Mouse (Mus musculus) small intestine, adult 2 months (tissue): ENCODE measurements around the gene Uaca. TPM values are rescaled to one million over a fixed set of nuclear protein-coding genes. Genes with fewer than 3 reads are reported as not detected.

Source experiments
- H3K27ac ChIP-seq: fragments of 200-500 bp; 2 replicates; pipeline ENCODE4 v1.5.1; 2012; ENCODE audit warnings: low read depth, low read length, control low read depth, inconsistent platforms; ENCODE audit not compliant: insufficient read depth
- H3K27me3 ChIP-seq: fragments of 200-500 bp; 2 replicates; pipeline ENCODE4 v1.6.1; 2012; ENCODE audit warnings: mild to moderate bottlenecking, moderate library complexity, low read length, inconsistent platforms; ENCODE audit not compliant: control insufficient read depth, insufficient read depth
- H3K36me3 ChIP-seq: fragments of 200-500 bp; 2 replicates; pipeline ENCODE4 v1.6.1; 2012; ENCODE audit warnings: mild to moderate bottlenecking, low read length, control low read depth, inconsistent platforms; ENCODE audit not compliant: control insufficient read depth, insufficient read depth
- H3K4me1 ChIP-seq: fragments of 200-500 bp; 2 replicates; pipeline ENCODE4 v1.6.1; 2012; ENCODE audit warnings: low read length, inconsistent platforms, mixed read lengths; ENCODE audit not compliant: control insufficient read depth, insufficient read depth, insufficient read length
- H3K4me3 ChIP-seq: fragments of 200-500 bp; 2 replicates; pipeline ENCODE4 v1.5.1; 2012; ENCODE audit warnings: low read depth, mild to moderate bottlenecking, control low read depth, inconsistent platforms, low read length, moderate library complexity
- CTCF ChIP-seq: fragments of 200-500 bp; IDR thresholded peaks from 2 replicates; pipeline ENCODE4 v1.5.1; 2012; ENCODE audit warnings: low read depth, mild to moderate bottlenecking, control low read depth, inconsistent platforms, low read length, moderate library complexity, mixed read lengths; ENCODE audit not compliant: insufficient replicate concordance, insufficient read length; ENCODE audit errors: extremely low read depth
- POLR2A ChIP-seq: fragments of 200-500 bp; IDR thresholded peaks from 2 replicates; pipeline ENCODE4 v1.6.1; 2012; ENCODE audit warnings: low read depth, mild to moderate bottlenecking, control low read depth, inconsistent platforms, low read length, moderate library complexity
- WGBS: fragments of 180-500 bp; shearing (Covaris S2); methylation state at CpG from one replicate; pipeline ENCODE4 v1.1.7; 2018; 5-methylcytosine and 5-hydroxymethylcytosine counted together
- polyA plus RNA-seq: library from polyadenylated mRNA; depleted of rRNA; stranded (reverse); fragments of >200 nt; gene quantifications from 2 replicates; pipeline ENCODE4 v1.2.3, GENCODE M21; 2012

Gene Uaca
- polyA plus RNA-seq, 1 experiment: 23.3 TPM

GRCm38 (mm10) chr9:60790282-60790681 is 4.1 kb upstream of the Uaca start:
- TF ChIP-seq CTCF: no peak
- no peak for TF ChIP-seq POLR2A
- Histone ChIP-seq H3K27me3 (no peaks in the 10 kb centered on the region), H3K4me1 (peaks cover 3% of the 10 kb centered on the region; the same call in 1 of the 2 replicates), H3K27ac (no peak overlapping the region), H3K36me3 (no peaks in the 10 kb centered on the region), H3K4me3 (no peak overlapping the region)
- 85% methylated on average over 2 of the region's 2 CpGs for WGBS

GRCm38 (mm10) chr9:60794841-60795351 is 554 bp downstream of the Uaca start:
- Histone ChIP-seq H3K4me1 (peaks cover 14% of the 10 kb centered on the region; the same call in 1 of the 2 replicates), H3K4me3 (peak overlapping the region; percentile 94), H3K27ac (peak overlapping the region; percentile 90), H3K27me3 (no peaks in the 10 kb centered on the region), H3K36me3 (no peaks in the 10 kb centered on the region)
- 0 out of 2 replicates have a peak, but pooled peaks have one; percentile 16 for TF ChIP-seq POLR2A
- TF ChIP-seq CTCF: no peak
- under 1% methylated on average over 30 of the region's 30 CpGs for WGBS

- H3K27me3 ChIP-seq: no peaks in the 10 kb centered on the region
- TF ChIP-seq POLR2A (no peak), CTCF (no peak)
- H3K36me3 ChIP-seq: no peaks in the 10 kb centered on the region
- H3K4me3 ChIP-seq: peak overlapping the region; percentile 48
- WGBS: 25% methylated on average over 7 of the region's 7 CpGs
- peaks cover 18% of the 10 kb centered on the region; the same call in 1 of the 2 replicates for H3K4me1 ChIP-seq
- H3K27ac ChIP-seq: no peak overlapping the region
These were observed 1.7 kb downstream of the Uaca start for GRCm38 (mm10) chr9:60796076-60796475.

- Histone ChIP-seq H3K4me1 (peaks cover 20% of the 10 kb centered on the region), H3K27ac (no peak overlapping the region), H3K27me3 (no peaks in the 10 kb centered on the region), H3K36me3 (no peaks in the 10 kb centered on the region), H3K4me3 (0 out of 2 replicates have a peak overlapping the region, but pooled peaks have one; percentile 12)
- WGBS: 28% methylated on average over 6 of the region's 6 CpGs
- no peak for TF ChIP-seq POLR2A
These were observed 2.8 kb downstream of the Uaca start for GRCm38 (mm10) chr9:60797126-60797525.

- TF ChIP-seq POLR2A: no peak
- TF ChIP-seq CTCF: no peak
- H3K4me3 ChIP-seq: no peak overlapping the region
- peaks cover 21% of the 10 kb centered on the region for H3K4me1 ChIP-seq
- H3K27me3 ChIP-seq: no peaks in the 10 kb centered on the region
- no peaks in the 10 kb centered on the region for H3K36me3 ChIP-seq
- H3K27ac ChIP-seq: no peak overlapping the region
- 26% methylated on average over 10 of the region's 10 CpGs for whole genome bisulfite sequencing
These were observed 4.7 kb downstream of the Uaca start for GRCm38 (mm10) chr9:60799061-60799460.

GRCm38 (mm10) chr9:60800663-60801382 is 6.5 kb downstream of the Uaca start:
- Histone ChIP-seq H3K4me3 (no peak overlapping the region), H3K27ac (peak overlapping the region; percentile 60)

GRCm38 (mm10) chr9:60801746-60802145 is 7.4 kb downstream of the Uaca start:
- Histone ChIP-seq H3K4me3 (no peak overlapping the region), H3K4me1 (peaks cover 25% of the 10 kb centered on the region), H3K27ac (peak overlapping the region; percentile 30; the same call in 1 of the 2 replicates), H3K36me3 (no peaks in the 10 kb centered on the region), H3K27me3 (no peaks in the 10 kb centered on the region)
- TF ChIP-seq CTCF: no peak
- TF ChIP-seq POLR2A: no peak
- 43% methylated on average over 1 of the region's 1 CpGs for WGBS

More at GRCm38 (mm10) chr9:60800663-60801382, 6.5 kb downstream of the Uaca start:
- TF ChIP-seq CTCF: no peak
- TF ChIP-seq POLR2A: no peak
- H3K27me3 ChIP-seq: no peaks in the 10 kb centered on the region
- no peaks in the 10 kb centered on the region for H3K36me3 ChIP-seq
- H3K4me1 ChIP-seq: peaks cover 23% of the 10 kb centered on the region
- 21% methylated on average over 8 of the region's 8 CpGs for whole genome bisulfite sequencing
